Mouse (Mus musculus) liver (tissue): ENCODE data around the gene Gspt1.

Source experiments
- DNase-seq: peaks from one replicate; pipeline ENCODE4 v3.0.0-alpha.2; 2020; ENCODE audit warnings: mixed read lengths

The Gspt1 gene

DNA sequence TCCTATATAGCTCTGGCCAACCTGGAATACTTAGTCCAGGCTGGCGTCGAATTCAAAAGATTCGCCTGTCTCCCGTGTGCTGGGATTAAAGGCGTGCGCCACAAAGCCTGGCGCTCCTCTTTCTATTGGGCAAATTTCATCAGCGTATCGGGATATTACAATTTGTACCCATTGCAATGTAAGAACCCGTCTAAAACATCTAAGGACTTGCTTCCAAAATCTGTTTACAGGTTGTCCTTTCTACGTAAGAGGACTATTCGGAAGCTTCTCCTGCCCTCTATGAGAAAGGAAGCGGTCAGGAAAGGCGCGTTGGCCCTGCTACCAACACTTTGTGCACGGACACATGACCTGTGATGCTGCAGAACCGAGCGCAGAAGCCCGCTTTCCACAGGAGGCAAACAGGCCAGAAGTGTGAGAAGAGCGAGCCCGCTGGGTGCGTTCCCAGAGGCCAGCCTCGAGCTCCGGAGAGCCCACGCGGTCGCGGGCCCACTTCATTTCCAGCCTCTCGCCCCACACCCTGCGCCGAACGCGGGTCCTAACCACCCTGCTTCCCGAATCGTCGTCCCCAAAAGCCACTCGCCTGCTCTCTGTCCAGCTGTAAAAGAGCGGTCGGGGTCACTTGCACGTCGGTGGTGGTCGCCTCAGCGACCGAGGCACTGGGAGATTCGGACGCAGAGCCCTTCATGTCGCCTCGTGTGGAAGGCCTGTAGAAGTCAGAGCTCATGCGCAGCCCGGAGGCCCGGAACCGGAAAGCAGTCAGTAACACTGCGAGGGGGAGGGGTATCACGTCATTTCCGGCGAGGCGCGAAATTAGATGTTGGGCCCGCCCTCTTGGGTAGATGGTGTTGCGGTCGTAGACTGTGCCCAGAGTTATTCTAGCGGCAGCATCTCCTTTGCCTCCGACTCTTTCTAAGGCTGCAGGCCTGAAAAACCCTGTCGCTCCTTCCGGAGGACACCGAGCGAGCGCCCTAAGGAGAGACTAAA is 51.3 kb downstream of the Gspt1 start, which contains the start of gene Rsl1d1:
Gene Rsl1d1 (minus strand): TSS at position 761 of the 984 bp plus-strand sequence.
- DNase-seq: peak; percentile 94

DNA sequence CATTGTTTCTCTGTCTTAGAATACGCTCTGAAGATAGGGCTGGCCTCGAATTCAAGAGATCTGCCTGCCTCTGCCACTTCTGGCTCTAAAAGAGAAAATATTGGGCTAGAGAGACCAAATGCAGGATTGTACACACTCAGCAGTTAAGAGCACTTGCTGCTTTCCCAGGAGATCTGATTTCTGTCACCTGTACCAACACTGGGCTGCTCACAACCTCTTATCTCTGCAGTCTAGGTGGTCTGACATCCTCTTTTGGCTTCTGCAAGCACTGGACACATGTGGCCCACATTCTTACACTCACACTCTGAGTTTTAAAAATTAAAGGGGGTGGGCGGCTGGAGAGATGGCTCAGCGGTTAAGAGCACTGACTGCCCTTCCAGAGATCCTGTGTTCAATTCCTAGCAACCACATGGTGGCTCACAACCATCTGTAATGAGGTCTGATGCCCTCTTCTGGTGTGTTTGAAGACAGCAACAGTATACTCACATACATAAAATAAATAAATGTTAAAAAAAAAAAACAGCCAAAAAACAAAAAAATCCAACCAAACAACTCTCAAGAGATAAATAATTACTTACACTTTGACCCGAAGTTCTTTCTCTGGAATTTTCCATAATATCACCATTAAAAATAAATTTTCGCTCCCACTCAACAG is 52.3 kb downstream of the Gspt1 start:
- DNase-seq: no peak

DNA sequence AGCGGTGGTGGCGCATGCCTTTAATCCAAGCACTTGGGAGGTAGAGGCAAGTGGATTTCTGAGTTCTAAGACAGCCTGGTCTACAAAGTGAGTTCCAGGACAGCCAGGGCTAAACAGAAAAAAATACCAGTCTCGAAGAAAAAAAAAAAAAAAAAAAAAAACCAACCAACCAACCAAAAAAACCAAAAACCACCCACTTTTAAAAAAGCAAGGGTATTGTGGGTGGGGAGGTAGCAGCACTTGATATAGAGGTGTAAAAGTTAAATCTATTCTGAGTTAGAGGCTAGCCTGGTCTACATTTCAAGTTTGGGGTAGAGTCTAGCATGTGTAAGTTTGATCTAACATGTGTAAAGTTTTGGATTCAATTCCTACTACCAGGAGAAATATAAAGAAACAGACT is 53.9 kb downstream of the Gspt1 start:
- no peak for DNase-seq

DNA sequence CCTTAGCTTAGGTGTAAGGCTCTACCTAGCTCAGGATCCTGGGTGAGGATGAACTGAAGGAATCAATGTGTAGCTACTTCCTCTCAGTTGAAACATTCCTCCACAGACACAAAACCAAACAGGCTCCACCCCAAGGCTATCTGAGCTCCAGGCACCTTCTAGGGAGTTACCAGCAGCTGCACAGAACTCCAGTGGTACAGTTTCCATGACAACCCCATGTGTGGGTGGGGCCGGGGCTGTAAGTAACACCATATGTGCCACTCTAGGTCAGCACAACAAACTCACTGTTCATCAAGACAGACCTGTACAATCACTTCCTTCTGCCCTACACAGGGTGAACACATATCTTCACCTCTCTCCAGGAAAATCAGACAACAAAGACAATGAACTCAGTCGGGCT is 55.7 kb downstream of the Gspt1 start:
- peak; percentile 62 for DNase-seq

DNA sequence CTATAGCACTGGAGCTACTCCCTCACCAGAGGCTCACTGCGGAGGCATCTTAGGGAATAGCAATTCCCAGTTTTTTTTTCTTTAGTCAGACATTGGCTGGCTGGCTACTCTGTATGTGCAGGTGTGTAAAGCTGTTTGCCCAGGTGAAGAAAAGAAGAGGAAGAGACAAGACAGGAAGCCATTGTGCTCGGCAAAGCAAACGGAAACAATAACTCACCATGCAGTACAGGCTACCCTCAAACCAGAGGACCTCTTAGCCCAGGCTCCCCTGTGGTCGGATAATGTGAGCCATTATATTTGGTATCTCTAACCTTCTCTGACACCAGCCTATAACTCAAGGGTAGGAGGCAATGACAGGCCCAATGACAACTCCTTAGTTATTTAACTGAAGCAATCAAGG is 57.1 kb downstream of the Gspt1 start:
- no peak for DNase-seq

DNA sequence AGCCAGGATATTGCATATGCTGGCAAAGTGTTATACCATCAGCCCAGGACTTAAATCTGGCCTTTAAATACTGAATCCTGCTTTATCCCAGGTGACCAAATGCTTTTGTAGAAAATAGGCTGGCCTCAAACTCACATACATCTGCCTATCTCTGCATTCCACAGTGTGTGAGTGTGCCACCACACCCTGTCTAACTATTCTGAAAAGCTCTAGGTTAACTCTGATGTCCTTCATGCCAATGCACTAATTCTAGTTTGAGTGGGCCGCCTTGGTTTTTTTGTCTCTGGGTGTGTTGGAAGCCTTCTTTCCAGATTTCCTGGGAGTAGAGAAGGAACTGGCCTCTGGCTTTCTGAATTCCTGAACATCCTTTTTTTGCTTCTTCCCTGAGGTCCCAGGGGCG is 60.9 kb downstream of the Gspt1 start:
- no peak for DNase-seq

- DNase-seq: no peak
Observed at GRCm38 (mm10) chr16:11190150-11190549, 64.0 kb downstream of the Gspt1 start.

- no peak for DNase-seq
Observed at GRCm38 (mm10) chr16:11177404-11177803, 76.7 kb downstream of the Gspt1 start.

- no peak for DNase-seq
Observed at GRCm38 (mm10) chr16:11176884-11177244, 77.3 kb downstream of the Gspt1 start.

GRCm38 (mm10) chr16:11176208-11176883 is 77.8 kb downstream of the Gspt1 start, which contains the start of gene Zc3h7a:
Gene Zc3h7a (minus strand): TSS chr16:11176393.
- DNase-seq: peak; percentile 94

GRCm38 (mm10) chr16:11175489-11176207 is 78.5 kb downstream of the Gspt1 start:
- peak; percentile 82 for DNase-seq

- no peak for DNase-seq
Observed at GRCm38 (mm10) chr16:11175100-11175488, 79.0 kb downstream of the Gspt1 start.

- DNase-seq: peak; percentile 63
Observed at GRCm38 (mm10) chr16:11174671-11175081, 79.4 kb downstream of the Gspt1 start.

- DNase-seq: no peak
Observed at GRCm38 (mm10) chr16:11171679-11172078, 82.4 kb downstream of the Gspt1 start.
